8 mouse cellular contexts compared by ENCODE assay signal in the genomic region with DNA sequence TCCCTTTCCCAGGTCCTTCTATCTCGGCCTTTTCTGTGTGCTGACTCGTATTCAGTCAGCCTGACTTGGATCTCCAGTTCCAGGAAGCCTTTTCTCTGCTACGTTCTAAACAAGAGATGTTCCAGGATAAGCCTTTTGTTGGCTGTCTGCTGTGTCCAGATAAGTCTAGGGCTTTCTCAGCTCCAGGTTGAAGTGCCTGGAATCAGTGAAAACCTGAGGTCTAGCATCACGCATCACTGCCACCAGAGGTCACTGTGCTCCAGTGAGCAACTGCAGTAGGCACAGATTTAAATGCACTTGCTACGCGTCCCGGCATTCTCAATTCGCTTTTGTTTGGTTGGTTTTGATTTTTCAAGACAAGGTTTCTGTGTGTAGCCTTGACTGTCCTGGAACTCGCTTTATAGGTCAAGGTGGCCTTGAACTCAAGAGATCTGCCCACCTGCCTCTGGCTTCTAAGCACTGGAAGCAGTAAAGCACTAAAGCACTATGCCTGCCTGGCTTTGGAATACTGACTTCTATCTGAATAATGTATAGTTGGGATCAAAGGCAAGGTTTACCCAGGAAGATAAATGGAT. TPM values are rescaled to one million over a fixed set of nuclear protein-coding genes. Genes with fewer than 3 reads are reported as not detected.
DNase-seq lines count a peak whose midpoint lies in the region; ATAC-seq and TF ChIP-seq lines count a peak whose summit lies in the region.

No protein-coding gene starts in this region.

- H3K9ac ChIP-seq in kidney, embryonic 14.5 days (ENCODE audit: low read depth, low read length), result no peak overlapping the region
- H3K9ac ChIP-seq in intestine, embryonic 14.5 days (ENCODE audit: low read length), result no peak overlapping the region

- H3K4me2 ChIP-seq in kidney, embryonic 14.5 days (replicated peaks; ENCODE audit: low read depth, low read length), result no peak overlapping the region
- peak overlapping the region; percentile 14; the same call in 1 of the 2 replicates for H3K4me2 ChIP-seq in intestine, embryonic 14.5 days (ENCODE audit: low read length)

- no peak overlapping the region for H3K27ac ChIP-seq in kidney, embryonic 14.5 days (ENCODE audit: low read depth, low read length)
- H3K27ac ChIP-seq in cortical plate, adult 2 months (ENCODE audit: insufficient read depth, low read length), result no peak overlapping the region
- H3K27ac ChIP-seq in intestine, embryonic 14.5 days (ENCODE audit: low read depth), result no peak overlapping the region
- H3K27ac ChIP-seq in midbrain, embryonic 10.5 days (replicated peaks), result peak overlapping the region; percentile 83

- H3K27me3 ChIP-seq in kidney, embryonic 14.5 days (ENCODE audit: control insufficient read depth, insufficient read depth, low read length), result no peaks in the 10 kb centered on the region
- no peaks in the 10 kb centered on the region for H3K27me3 ChIP-seq in intestine, embryonic 14.5 days (replicated peaks; ENCODE audit: control insufficient read depth, insufficient read depth, low read length)
- H3K27me3 ChIP-seq in midbrain, embryonic 10.5 days (ENCODE audit: low read depth, poor library complexity, severe bottlenecking), result no peaks in the 10 kb centered on the region; the same call in 1 of the 2 replicates

- no peak for ATAC-seq in kidney, embryonic 14.5 days (ENCODE audit: low FRiP score, low TSS enrichment)
- no peak for ATAC-seq in intestine, embryonic 14.5 days (replicated peaks; ENCODE audit: low FRiP score, low TSS enrichment, low read depth)

- H3K36me3 ChIP-seq in kidney, embryonic 14.5 days (ENCODE audit: control insufficient read depth, insufficient read depth, low read length), result no peaks in the 10 kb centered on the region
- H3K36me3 ChIP-seq in intestine, embryonic 14.5 days (ENCODE audit: control insufficient read depth, insufficient read depth, low read length), result no peaks in the 10 kb centered on the region
- H3K36me3 ChIP-seq in midbrain, embryonic 10.5 days, result no peaks in the 10 kb centered on the region

- TF ChIP-seq POLR2A in cortical plate, adult 2 months (IDR thresholded peaks at IDR 0.05; ENCODE audit: extremely low read depth, insufficient read depth, low read length), result no peak

- peak; percentile 93 for TF ChIP-seq CTCF in cortical plate, adult 2 months (IDR thresholded peaks at IDR 0.05; ENCODE audit: extremely low read depth, insufficient read depth, low read length)

- peaks cover 15% of the 10 kb centered on the region for H3K4me1 ChIP-seq in kidney, embryonic 14.5 days (ENCODE audit: control insufficient read depth, insufficient read depth, low read length)
- no peaks in the 10 kb centered on the region for H3K4me1 ChIP-seq in cortical plate, adult 2 months (ENCODE audit: control insufficient read depth, insufficient read depth, low read length)
- peaks cover 12% of the 10 kb centered on the region for H3K4me1 ChIP-seq in intestine, embryonic 14.5 days (replicated peaks; ENCODE audit: control insufficient read depth, insufficient read depth, low read length)
- H3K4me1 ChIP-seq in midbrain, embryonic 10.5 days, result peaks cover 62% of the 10 kb centered on the region

- WGBS in kidney, embryonic 14.5 days, result 25% methylated on average over 9 of the region's 9 CpGs
- WGBS in intestine, embryonic 14.5 days, result 24% methylated on average over 9 of the region's 9 CpGs
- 23% methylated on average over 9 of the region's 9 CpGs for WGBS in midbrain, embryonic 10.5 days

- H3K4me3 ChIP-seq in kidney, embryonic 14.5 days (ENCODE audit: low read length), result no peak overlapping the region
- no peak overlapping the region for H3K4me3 ChIP-seq in cortical plate, adult 2 months (ENCODE audit: insufficient read depth, low read length)
- H3K4me3 ChIP-seq in intestine, embryonic 14.5 days (ENCODE audit: low read depth, low read length), result no peak overlapping the region
- no peak overlapping the region; the same call in 1 of the 2 replicates for H3K4me3 ChIP-seq in midbrain, embryonic 10.5 days

- DNase-seq in kidney, adult 11 months, result peak; percentile 62
- DNase-seq in gastrocnemius, adult 8-10 months (ENCODE audit: low spot score in 2 of 2), result peak; percentile 48 to 54
- DNase-seq in intestine, embryonic 14.5 days (ENCODE audit: low spot score), result peak; percentile 87
- DNase-seq in left cerebral cortex, postnatal 36 days (ENCODE audit: low spot score in 2 of 2), result peak; percentile 56 to 64
- DNase-seq in midbrain, embryonic 10.5 days (ENCODE audit: low spot score), result peak; percentile 84
- peak; percentile 56 for DNase-seq in spleen, adult 12 weeks (ENCODE audit: low spot score)

- intact Hi-C loops in left cerebral cortex, postnatal 36 days (cut with DNase I), result loop anchor here (2.0 to 5.0 kb wide), 3 partner anchors 163 to 745 kb away; no protein-coding TSS in a partner anchor

- no peaks in the 10 kb centered on the region for H3K9me3 ChIP-seq in kidney, embryonic 14.5 days (ENCODE audit: control insufficient read depth, low read length)
- H3K9me3 ChIP-seq in intestine, embryonic 14.5 days (ENCODE audit: control insufficient read depth, low read length), result no peaks in the 10 kb centered on the region
- H3K9me3 ChIP-seq in midbrain, embryonic 10.5 days (replicated peaks), result no peaks in the 10 kb centered on the region

RNA-seq across cellular contexts. Expression of a gene that starts 3.2 kb away (rescaled TPM):
- 59.2 and 85.4 TPM in 2 replicates for polyA plus RNA-seq in kidney, embryonic 14.5 days (2014; fragmentation: Nextera tagmentation; extraction: Ambion mirVana)
- 0.42 and 0.44 TPM in 2 replicates for polyA plus RNA-seq in cortical plate, adult 2 months (2012; rRNA removed)
- total RNA-seq in gastrocnemius, adult 8-10 months (2022), result under 1 TPM; 0.19 to 0.88 (median 0.29) TPM
- polyA plus RNA-seq in intestine, embryonic 14.5 days (2014; fragmentation: Nextera tagmentation; extraction: Ambion mirVana), result 61.7 and 63.7 TPM in 2 replicates
- under 1 TPM; 0.49 to 0.63 TPM for total RNA-seq in left cerebral cortex, postnatal 36 days (2021)
- polyA plus RNA-seq in midbrain, embryonic 10.5 days (2016; fragmentation: Nextera tagmentation; extraction: Ambion mirVana), result 103 and 112 TPM in 2 replicates

Comparison
In these comparisons a context has a peak if more than half of its experiments do, and no peak if none do; other contexts are left out.
1. RNA of a gene that starts 3.2 kb away (polyA plus RNA-seq): 103 to 112 TPM in midbrain, embryonic 10.5 days, 59.2 to 85.4 TPM in kidney, embryonic 14.5 days and 61.7 to 63.7 TPM in intestine, embryonic 14.5 days; 0.42 to 0.44 TPM in cortical plate, adult 2 months; every median in the first group is over 10 times any median in the second.
2. Peak in every context shown above with its lines, with median percentiles within 50 percentile points of each other: DNase-seq.